Mouse (Mus musculus): ENCODE results near the gene Smad1. TPM values are rescaled to one million over a fixed set of nuclear protein-coding genes. Genes with fewer than 3 reads are reported as not detected.

The Smad1 gene
- polyA plus RNA-seq, 2 experiments: 41.6 to 73.7 TPM

DNA sequence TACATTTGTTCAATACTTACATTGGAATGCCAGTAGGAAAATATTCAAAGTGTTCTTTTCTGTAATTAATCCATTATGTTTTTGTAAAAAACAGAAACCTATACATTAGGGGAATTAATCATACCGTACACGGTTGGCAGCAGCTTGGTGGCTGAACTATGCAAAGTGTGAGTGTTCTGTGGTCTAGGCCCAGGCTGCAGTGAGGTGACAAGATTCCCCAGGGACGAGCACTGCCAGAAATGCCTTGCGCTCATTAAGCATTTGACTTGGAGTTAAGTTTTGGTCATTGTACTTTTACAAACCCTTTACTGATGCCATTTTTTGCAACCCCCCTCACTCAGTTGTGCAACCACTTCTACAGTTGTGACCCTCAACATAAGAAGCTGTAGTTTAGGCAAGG is 70.1 kb downstream of the Smad1 start:
- Histone ChIP-seq H3K27me3 (ENCODE audit: control insufficient read depth, insufficient read depth, low read length) (no peaks in the 10 kb centered on the region), H3K4me1 (ENCODE audit: control insufficient read depth, insufficient read depth, low read length) (peaks cover 3% of the 10 kb centered on the region; the same call in 1 of the 2 replicates), H3K4me3 (replicated peaks; ENCODE audit: low read length) (no peak overlapping the region), H3K9me3 (ENCODE audit: control insufficient read depth, low read length) (no peaks in the 10 kb centered on the region), H3K36me3 (ENCODE audit: control insufficient read depth, insufficient read depth, low read length) (no peaks in the 10 kb centered on the region), H3K4me2 (replicated peaks; ENCODE audit: low read depth, low read length, severe bottlenecking) (no peak overlapping the region), H3K27ac (replicated peaks; ENCODE audit: low read depth, low read length) (no peak overlapping the region), H3K9ac (ENCODE audit: low read depth, low read length, severe bottlenecking) (no peak overlapping the region)
- no peak for TF ChIP-seq POLR2A (IDR thresholded peaks at IDR 0.05; ENCODE audit: borderline replicate concordance, extremely low read depth, insufficient read depth, insufficient read length)
- DNase-seq (ENCODE audit: low spot score) (no peak), ATAC-seq (ENCODE audit: low FRiP score, low read depth) (no peak)
- 79% methylated on average over 4 of the region's 4 CpGs for WGBS

- no peak for TF ChIP-seq POLR2A (IDR thresholded peaks at IDR 0.05; ENCODE audit: borderline replicate concordance, extremely low read depth, insufficient read depth, insufficient read length)
- no peak overlapping the region for H3K4me3 ChIP-seq (replicated peaks; ENCODE audit: low read length)
- no peak overlapping the region for H3K4me2 ChIP-seq (replicated peaks; ENCODE audit: low read depth, low read length, severe bottlenecking)
Measured at GRCm38 (mm10) chr8:79325510-79325909, 73.8 kb downstream of the Smad1 start.

GRCm38 (mm10) chr8:79324928-79325327 is 74.4 kb downstream of the Smad1 start:
- H3K36me3 ChIP-seq (ENCODE audit: control insufficient read depth, insufficient read depth, low read length): no peaks in the 10 kb centered on the region

More at GRCm38 (mm10) chr8:79325510-79325909, 73.8 kb downstream of the Smad1 start:
- DNase-seq (ENCODE audit: low spot score) (no peak), ATAC-seq (ENCODE audit: low FRiP score, low read depth) (no peak)
- no peaks in the 10 kb centered on the region for H3K36me3 ChIP-seq (ENCODE audit: control insufficient read depth, insufficient read depth, low read length)
- H3K9me3 ChIP-seq (ENCODE audit: control insufficient read depth, low read length): no peaks in the 10 kb centered on the region
- no peak overlapping the region for H3K27ac ChIP-seq (replicated peaks; ENCODE audit: low read depth, low read length)
- peaks cover 5% of the 10 kb centered on the region; the same call in 1 of the 2 replicates for H3K4me1 ChIP-seq (ENCODE audit: control insufficient read depth, insufficient read depth, low read length)
- no peaks in the 10 kb centered on the region for H3K27me3 ChIP-seq (ENCODE audit: control insufficient read depth, insufficient read depth, low read length)
- WGBS: 86% methylated on average over 6 of the region's 6 CpGs
- H3K9ac ChIP-seq (ENCODE audit: low read depth, low read length, severe bottlenecking): no peak overlapping the region

GRCm38 (mm10) chr8:79324036-79324435 is 75.3 kb downstream of the Smad1 start:
- 44% methylated on average over 3 of the region's 3 CpGs for WGBS
- TF ChIP-seq POLR2A (IDR thresholded peaks at IDR 0.05; ENCODE audit: borderline replicate concordance, extremely low read depth, insufficient read depth, insufficient read length): no peak
- no peak for ATAC-seq (ENCODE audit: low FRiP score, low read depth)
- Histone ChIP-seq H3K27ac (replicated peaks; ENCODE audit: low read depth, low read length) (no peak overlapping the region), H3K36me3 (ENCODE audit: control insufficient read depth, insufficient read depth, low read length) (no peaks in the 10 kb centered on the region), H3K4me3 (replicated peaks; ENCODE audit: low read length) (no peak overlapping the region), H3K9ac (ENCODE audit: low read depth, low read length, severe bottlenecking) (no peak overlapping the region), H3K27me3 (ENCODE audit: control insufficient read depth, insufficient read depth, low read length) (no peaks in the 10 kb centered on the region), H3K9me3 (ENCODE audit: control insufficient read depth, low read length) (no peaks in the 10 kb centered on the region), H3K4me2 (replicated peaks; ENCODE audit: low read depth, low read length, severe bottlenecking) (no peak overlapping the region), H3K4me1 (ENCODE audit: control insufficient read depth, insufficient read depth, low read length) (peaks cover 5% of the 10 kb centered on the region; the same call in 1 of the 2 replicates)
- no peak for DNase-seq (ENCODE audit: low spot score)

More at GRCm38 (mm10) chr8:79324928-79325327, 74.4 kb downstream of the Smad1 start:
- ATAC-seq (ENCODE audit: low FRiP score, low read depth) (no peak), DNase-seq (ENCODE audit: low spot score) (no peak)
- H3K4me2 ChIP-seq (replicated peaks; ENCODE audit: low read depth, low read length, severe bottlenecking): no peak overlapping the region
- no peaks in the 10 kb centered on the region for H3K27me3 ChIP-seq (ENCODE audit: control insufficient read depth, insufficient read depth, low read length)
- H3K4me1 ChIP-seq (ENCODE audit: control insufficient read depth, insufficient read depth, low read length): peaks cover 5% of the 10 kb centered on the region; the same call in 1 of the 2 replicates
- H3K9ac ChIP-seq (ENCODE audit: low read depth, low read length, severe bottlenecking): no peak overlapping the region
- 56% methylated on average over 5 of the region's 5 CpGs for WGBS
- no peak overlapping the region for H3K27ac ChIP-seq (replicated peaks; ENCODE audit: low read depth, low read length)
- no peak overlapping the region for H3K4me3 ChIP-seq (replicated peaks; ENCODE audit: low read length)
- no peak for TF ChIP-seq POLR2A (IDR thresholded peaks at IDR 0.05; ENCODE audit: borderline replicate concordance, extremely low read depth, insufficient read depth, insufficient read length)
- H3K9me3 ChIP-seq (ENCODE audit: control insufficient read depth, low read length): no peaks in the 10 kb centered on the region

- Histone ChIP-seq H3K4me3 (replicated peaks; ENCODE audit: low read length) (no peak overlapping the region), H3K27me3 (ENCODE audit: control insufficient read depth, insufficient read depth, low read length) (no peaks in the 10 kb centered on the region), H3K9ac (ENCODE audit: low read depth, low read length, severe bottlenecking) (no peak overlapping the region), H3K9me3 (ENCODE audit: control insufficient read depth, low read length) (no peaks in the 10 kb centered on the region), H3K36me3 (ENCODE audit: control insufficient read depth, insufficient read depth, low read length) (no peaks in the 10 kb centered on the region), H3K27ac (replicated peaks; ENCODE audit: low read depth, low read length) (no peak overlapping the region), H3K4me2 (replicated peaks; ENCODE audit: low read depth, low read length, severe bottlenecking) (no peak overlapping the region), H3K4me1 (ENCODE audit: control insufficient read depth, insufficient read depth, low read length) (peaks cover 5% of the 10 kb centered on the region; the same call in 1 of the 2 replicates)
- WGBS: 47% methylated on average over 7 of the region's 7 CpGs
- no peak for DNase-seq (ENCODE audit: low spot score)
- TF ChIP-seq POLR2A (IDR thresholded peaks at IDR 0.05; ENCODE audit: borderline replicate concordance, extremely low read depth, insufficient read depth, insufficient read length): no peak
- no peak for ATAC-seq (ENCODE audit: low FRiP score, low read depth)
Measured at GRCm38 (mm10) chr8:79323121-79323520, 76.2 kb downstream of the Smad1 start.

GRCm38 (mm10) chr8:79310801-79311200 is 88.5 kb downstream of the Smad1 start:
- Histone ChIP-seq H3K9me3 (ENCODE audit: control insufficient read depth, low read length) (no peaks in the 10 kb centered on the region), H3K27me3 (ENCODE audit: control insufficient read depth, insufficient read depth, low read length) (no peaks in the 10 kb centered on the region), H3K27ac (replicated peaks; ENCODE audit: low read depth, low read length) (no peak overlapping the region), H3K9ac (ENCODE audit: low read depth, low read length, severe bottlenecking) (no peak overlapping the region), H3K4me2 (replicated peaks; ENCODE audit: low read depth, low read length, severe bottlenecking) (no peak overlapping the region), H3K36me3 (ENCODE audit: control insufficient read depth, insufficient read depth, low read length) (no peaks in the 10 kb centered on the region), H3K4me3 (replicated peaks; ENCODE audit: low read length) (no peak overlapping the region), H3K4me1 (ENCODE audit: control insufficient read depth, insufficient read depth, low read length) (no peaks in the 10 kb centered on the region)
- ATAC-seq (ENCODE audit: low FRiP score, low read depth) (no peak), DNase-seq (ENCODE audit: low spot score) (no peak)
- WGBS: 79% methylated on average over 2 of the region's 2 CpGs
- no peak for TF ChIP-seq POLR2A (IDR thresholded peaks at IDR 0.05; ENCODE audit: borderline replicate concordance, extremely low read depth, insufficient read depth, insufficient read length)
